Mouse (Mus musculus) lung, postnatal 10 days (tissue): Measurements from ENCODE around the gene Olfr106-ps.

Experiments
- DNase-seq: peaks from one replicate; pipeline ENCODE4 v3.0.0; 2021

Olfr106-ps gene

DNA sequence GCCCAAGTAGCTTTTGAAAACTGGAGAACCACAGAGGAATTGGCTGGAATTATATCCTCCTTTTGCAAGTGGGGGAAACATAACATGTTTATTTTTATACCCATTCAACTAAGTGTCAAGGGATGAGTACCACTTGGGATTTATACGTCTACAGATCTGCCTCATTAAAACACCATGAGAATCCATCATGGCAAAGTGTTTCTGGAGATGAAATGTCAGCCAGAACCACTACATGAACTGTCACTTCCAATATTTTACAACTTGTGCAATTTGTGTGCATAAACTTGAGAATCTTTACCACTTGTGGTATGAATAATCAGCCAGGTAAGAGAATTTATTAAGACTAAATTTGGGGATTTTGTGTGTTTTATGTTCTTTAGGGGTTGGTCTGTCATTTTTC is at the start of gene Olfr106-ps:
Gene Olfr106-ps, plus strand, starts transcription at position 301 of the 400 bp plus-strand sequence.
- DNase-seq: no peak

DNA sequence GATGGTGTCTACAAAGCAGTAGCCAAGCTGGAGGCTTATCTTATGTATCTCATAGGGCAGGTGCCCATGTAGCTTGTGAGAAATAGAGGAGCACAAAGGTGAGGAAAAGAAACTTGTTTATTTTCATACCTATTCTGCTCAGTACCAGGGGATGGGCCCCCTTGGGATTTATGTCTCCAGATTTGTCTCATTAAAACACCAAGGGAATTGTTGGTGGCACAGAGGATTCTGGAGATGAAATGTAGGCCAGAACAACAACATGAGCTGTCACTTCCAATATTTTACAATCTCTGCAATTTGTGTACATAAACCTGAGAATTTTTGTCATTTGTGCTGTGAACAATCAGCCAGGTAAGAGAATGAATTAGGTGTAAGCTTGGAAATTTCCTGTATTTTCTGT is 30.9 kb upstream of the Olfr106-ps start, which contains the start of gene Olfr104-ps:
Gene Olfr104-ps, plus strand, starts transcription at position 301 of the 400 bp plus-strand sequence.
- no peak for DNase-seq

DNA sequence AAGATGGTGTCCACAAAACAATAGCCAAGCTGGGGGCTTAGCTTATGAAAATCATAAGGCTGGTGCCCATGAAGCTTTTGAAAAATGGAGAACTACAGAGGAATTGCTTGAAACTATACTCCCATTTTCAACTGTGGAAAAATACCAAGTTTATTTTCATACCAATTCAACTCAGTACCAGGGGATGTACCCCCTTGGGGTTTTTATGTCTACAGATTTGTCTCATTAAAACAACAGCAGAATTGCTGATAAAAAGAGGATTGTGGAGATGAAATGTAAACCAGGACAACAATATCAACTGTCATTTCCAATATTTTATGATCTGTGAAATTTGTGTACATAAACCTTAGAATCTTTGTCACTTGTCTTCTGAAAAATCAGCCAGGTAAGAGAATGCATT is 11.5 kb upstream of the Olfr106-ps start, which contains the start of gene Olfr105-ps:
Gene Olfr105-ps, plus strand, starts transcription at position 301 of the 400 bp plus-strand sequence.
- no peak for DNase-seq

DNA sequence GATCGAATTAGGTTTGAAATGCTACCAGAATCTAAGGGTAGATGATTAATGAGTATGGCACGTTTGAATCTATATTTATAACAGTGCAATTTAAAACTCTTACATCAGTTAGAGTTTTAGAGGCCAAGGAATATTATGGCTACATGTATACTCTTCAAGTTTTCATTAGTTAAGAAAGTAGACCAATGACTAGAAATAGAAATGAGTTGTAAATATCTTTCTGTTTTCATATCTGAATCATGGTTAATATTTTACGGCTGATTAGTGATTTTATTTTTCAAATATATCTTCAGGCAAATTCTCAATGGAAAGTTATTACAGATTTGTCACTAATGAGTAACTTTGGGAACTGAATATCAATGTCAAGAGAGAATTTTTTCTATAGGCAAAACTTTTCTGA is 8.7 kb downstream of the Olfr106-ps start, which contains the start of gene Olfr107:
Gene Olfr107, plus strand, starts transcription at position 301 of the 400 bp plus-strand sequence.
- DNase-seq: no peak

DNA sequence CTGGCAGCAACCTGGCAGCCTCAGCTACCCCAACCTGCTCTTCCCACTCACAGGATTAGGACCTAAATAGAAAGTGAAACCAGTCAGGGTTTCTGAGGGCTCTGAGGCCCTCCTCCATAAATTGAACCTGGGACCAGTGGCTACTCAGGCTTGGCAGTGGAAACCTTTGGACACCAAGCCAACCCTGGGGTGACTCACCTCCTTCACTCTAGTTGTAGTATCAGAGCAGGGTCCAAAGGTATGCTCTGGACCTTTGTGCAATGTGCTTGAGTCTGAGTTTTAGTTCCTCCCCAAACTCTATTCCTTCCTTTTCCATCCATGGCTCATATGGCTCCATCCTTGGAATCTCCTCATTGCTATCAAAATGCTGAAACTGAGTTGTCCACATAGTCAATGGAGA is 23.2 kb downstream of the Olfr106-ps start:
- no peak for DNase-seq

DNA sequence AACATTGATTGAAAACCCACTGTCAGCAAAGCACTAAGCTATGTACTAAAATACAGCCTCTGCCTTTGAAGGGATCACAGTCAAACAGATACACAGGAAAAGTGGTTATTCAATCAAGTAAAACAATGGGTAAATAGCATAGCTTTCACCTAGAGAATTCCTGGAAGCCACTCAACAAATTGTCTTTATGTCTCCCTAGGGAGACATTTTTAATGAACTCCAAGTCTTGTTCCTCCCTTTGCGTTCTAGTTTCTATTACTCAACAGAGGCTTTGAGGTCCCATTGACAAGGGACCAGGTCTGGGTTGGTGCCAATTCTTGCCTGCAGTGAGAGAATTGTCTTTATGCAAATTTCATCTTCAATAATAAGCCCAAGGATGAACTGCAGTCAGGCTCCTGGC is 55.0 kb downstream of the Olfr106-ps start, which contains the start of gene Olfr108:
Gene Olfr108, plus strand, starts transcription at position 301 of the 400 bp plus-strand sequence.
- no peak for DNase-seq
